In genomic region chr13:49188219-49188965, GRCm38 (mm10) we compare ENCODE assay signal across 8 mouse cellular contexts. TPM values are rescaled to one million over a fixed set of nuclear protein-coding genes. Genes with fewer than 3 reads are reported as not detected.
DNase-seq lines count a peak whose midpoint lies in the region; TF ChIP-seq lines count a peak whose summit lies in the region.

No protein-coding gene starts in this region.

- peaks cover 53% of the 10 kb centered on the region for H3K4me1 ChIP-seq in olfactory bulb, adult 2 months (ENCODE audit: control insufficient read depth, insufficient read depth, low read length)

- TF ChIP-seq POLR2A in olfactory bulb, adult 2 months (IDR thresholded peaks at IDR 0.05; ENCODE audit: insufficient read depth, low read depth, low read length): no peak

- H3K27ac ChIP-seq in olfactory bulb, adult 2 months (ENCODE audit: insufficient read depth, low read depth, low read length): peak overlapping the region; percentile 54

- 24% methylated on average over 15 of the region's 15 CpGs for WGBS in olfactory bulb, adult 2 months

- peak overlapping the region; percentile 71 for H3K4me3 ChIP-seq in olfactory bulb, adult 2 months (ENCODE audit: insufficient read depth, low read depth, low read length)

- TF ChIP-seq CTCF in olfactory bulb, adult 2 months (IDR thresholded peaks at IDR 0.05; ENCODE audit: insufficient read depth, low read depth, low read length): no peak

- intact Hi-C loops in gastrocnemius, postnatal 36 days (cut with DNase I): no loop called here

- DNase-seq in embryo, embryonic 10.5 days (ENCODE audit: low spot score): peak; percentile 33
- no peak for DNase-seq in embryo, embryonic 10 days (ENCODE audit: low spot score)
- DNase-seq in urinary bladder, postnatal 14 days (ENCODE audit: low spot score): peak; percentile 50
- DNase-seq in urinary bladder, postnatal 25 days (ENCODE audit: low spot score): no peak
- peak; percentile 49 to 68 for DNase-seq in kidney, postnatal 36 days
- no peak for DNase-seq in gastrocnemius, postnatal 36 days
- DNase-seq in layer of hippocampus, adult 11-12 months (ENCODE audit: low spot score): no peak

RNA-seq across cellular contexts. Expression of gene Ninj1, which starts 1.1 kb away (rescaled TPM):
- polyA plus RNA-seq in olfactory bulb, adult 2 months (2012; ENCODE audit: insufficient read depth, insufficient read length, low replicate concordance, missing spikeins): not detected in 2 replicates
- 10 to 100 TPM; 15.1 to 15.7 TPM for total RNA-seq in gastrocnemius, postnatal 36 days (2021)

RNA-seq across cellular contexts. Expression of gene Card19, which starts 27.4 kb away (rescaled TPM):
- polyA plus RNA-seq in olfactory bulb, adult 2 months (2012; ENCODE audit: insufficient read depth, insufficient read length, low replicate concordance, missing spikeins): not detected in 2 replicates
- total RNA-seq in gastrocnemius, postnatal 36 days (2021): 100 to 1,000 TPM in 1 of 2 experiments, 10 to 100 TPM in 1; 88.7 to 103 TPM

RNA-seq across cellular contexts. Expression of gene Wnk2, which starts 40.6 kb away (rescaled TPM):
- not detected in 2 replicates for polyA plus RNA-seq in olfactory bulb, adult 2 months (2012; ENCODE audit: insufficient read depth, insufficient read length, low replicate concordance, missing spikeins)
- 10 to 100 TPM; 58.9 to 71.9 TPM for total RNA-seq in gastrocnemius, postnatal 36 days (2021)

Comparison
In these comparisons a context has a peak if more than half of its experiments do, and no peak if none do; other contexts are left out.
1. DNase-seq: peak in embryo, embryonic 10.5 days (single experiment), urinary bladder, postnatal 14 days (single experiment) and kidney, postnatal 36 days (2 of 2); none in embryo, embryonic 10 days (single experiment), urinary bladder, postnatal 25 days (single experiment), gastrocnemius, postnatal 36 days (0 of 2) and layer of hippocampus, adult 11-12 months (single experiment).